Mouse (Mus musculus) hindbrain, postnatal 0 days (tissue): ENCODE data around the gene Grin2a. TPM values are rescaled to one million over a fixed set of nuclear protein-coding genes. Genes with fewer than 3 reads are reported as not detected.

Source experiments
- ATAC-seq: fragments of 200-750 bp; cut with Nextera tagmentation; 2 replicates; pipeline ENCODE4 v1.8.0; 2017; ENCODE audit warnings: mild to moderate bottlenecking, moderate TSS enrichment, moderate library complexity
- DNase-seq: peaks from one replicate; pipeline ENCODE4 v3.0.0-alpha.2; 2015; ENCODE audit warnings: low spot score
- H3K27ac ChIP-seq: fragments of 300-500 bp; sonication (generic); 2 replicates; pipeline ENCODE4 v1.5.1; 2014; ENCODE audit warnings: mild to moderate bottlenecking
- H3K27me3 ChIP-seq: fragments of 300-500 bp; sonication (generic); 2 replicates; pipeline ENCODE4 v1.6.1; 2014; ENCODE audit warnings: low read length, mixed read lengths; ENCODE audit not compliant: insufficient read depth
- H3K36me3 ChIP-seq: fragments of 300-500 bp; sonication (generic); 2 replicates; pipeline ENCODE4 v1.6.1; 2014; ENCODE audit warnings: low read length, mixed read lengths; ENCODE audit not compliant: insufficient read depth
- H3K4me1 ChIP-seq: fragments of 300-500 bp; sonication (generic); 2 replicates; pipeline ENCODE4 v1.6.1; 2014; ENCODE audit warnings: antibody characterized with exemption, low read length, mixed read lengths; ENCODE audit not compliant: insufficient read depth
- H3K4me2 ChIP-seq: fragments of 300-500 bp; sonication (generic); 2 replicates; pipeline ENCODE4 v1.6.1; 2014; ENCODE audit warnings: low read depth, mild to moderate bottlenecking, low read length, moderate library complexity, mixed read lengths
- H3K4me3 ChIP-seq: fragments of 300-500 bp; sonication (generic); 2 replicates; pipeline ENCODE4 v1.5.1; 2014; ENCODE audit warnings: low read length
- H3K9ac ChIP-seq: fragments of 300-500 bp; sonication (generic); replicated peaks from 2 replicates; pipeline ENCODE4 v1.6.1; 2014; ENCODE audit warnings: mild to moderate bottlenecking, low read length, moderate library complexity, mixed read lengths
- H3K9me3 ChIP-seq: fragments of 300-500 bp; sonication (generic); 2 replicates; pipeline ENCODE4 v1.6.1; 2016; ENCODE audit warnings: low read length, mixed read lengths
- CTCF ChIP-seq: IDR thresholded peaks from 2 replicates; pipeline ENCODE4 v1.5.1; 2016; ENCODE audit warnings: antibody characterized with exemption, control low read depth, low read depth
- WGBS: fragments of 180-500 bp; shearing (Covaris S2); extraction: QIAGEN DNeasy Blood & Tissue Kit; methylation state at CpG from one replicate; pipeline ENCODE4 v1.1.7; 2014; 5-methylcytosine and 5-hydroxymethylcytosine counted together
- polyA plus RNA-seq: library from polyadenylated mRNA; unstranded; fragments of >200 nt; fragmentation: Nextera tagmentation; extraction: Ambion mirVana; gene quantifications from 2 replicates; pipeline ENCODE4 v1.2.1, GENCODE M21; 2015
- total RNA-seq: library from RNA; depleted of rRNA; stranded (reverse); fragments of >200 nt; gene quantifications from 2 replicates; pipeline ENCODE4 v1.2.3, GENCODE M21; 2014; rRNA removed

Gene Grin2a
- 17.4 and 21.5 TPM in 2 replicates for total RNA-seq
- polyA plus RNA-seq: 5.5 and 6.8 TPM in 2 replicates

DNA sequence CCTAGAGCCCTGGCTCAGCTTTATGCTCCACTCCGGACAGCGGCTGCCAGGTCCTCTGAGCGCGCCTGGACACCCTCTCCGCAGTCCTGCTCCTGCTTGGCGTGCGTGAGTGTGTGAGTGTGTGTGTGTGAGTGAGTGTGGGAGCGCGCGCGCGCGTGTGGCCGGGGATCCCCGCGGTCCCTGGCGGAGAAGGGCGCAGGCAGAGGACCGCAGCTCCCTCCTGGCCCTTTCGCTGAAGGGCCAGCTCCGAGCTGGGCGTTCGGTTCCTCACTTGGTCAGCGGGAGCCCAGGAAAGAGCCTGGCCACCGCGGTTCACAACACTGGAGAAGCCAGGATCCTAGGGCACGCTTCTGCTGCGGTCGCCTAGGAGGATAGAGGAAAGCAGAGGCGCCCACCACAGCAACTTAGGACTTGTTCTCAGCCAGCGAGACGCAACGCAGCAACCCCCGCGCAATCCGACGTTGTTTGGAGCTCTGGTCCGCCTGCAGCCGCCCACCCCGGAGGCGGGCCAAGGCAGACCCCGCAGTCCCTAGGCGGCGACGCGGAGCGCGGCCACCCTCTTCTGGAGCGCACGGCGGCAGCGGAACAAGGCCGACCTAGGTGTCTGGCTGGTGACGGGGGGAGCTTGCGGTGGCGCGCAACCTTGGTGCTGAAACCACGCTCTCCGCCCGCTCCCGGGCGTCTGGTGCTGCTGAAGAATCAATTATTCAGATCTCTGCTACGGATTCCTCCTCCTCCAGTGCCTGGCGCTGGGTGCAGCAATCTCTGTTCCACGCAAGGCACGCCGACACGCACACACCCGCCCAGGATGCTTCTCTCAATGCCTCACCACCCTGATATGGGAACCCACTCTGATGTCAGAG is at the start of gene Grin2a:
Gene Grin2a (minus strand): TSS at position 610 of the 863 bp plus-strand sequence.
- Histone ChIP-seq H3K27me3 (0 out of 2 replicates have a peak, but pooled peaks cover 3% of the 10 kb centered on the region), H3K4me3 (peak within 1 kb of the TSS; percentile 59), H3K9ac (peak within 1 kb of the TSS; percentile 61), H3K9me3 (no peaks in the 10 kb centered on the region), H3K36me3 (no peaks in the 10 kb centered on the region), H3K27ac (peak within 1 kb of the TSS; percentile 78), H3K4me1 (no peaks in the 10 kb centered on the region), H3K4me2 (peak within 1 kb of the TSS; percentile 87)
- DNase-seq (peak; percentile 61), ATAC-seq (peak; percentile 57)
- TF ChIP-seq CTCF: no peak
- under 1% methylated on average over 68 of the region's 69 CpGs for WGBS

DNA sequence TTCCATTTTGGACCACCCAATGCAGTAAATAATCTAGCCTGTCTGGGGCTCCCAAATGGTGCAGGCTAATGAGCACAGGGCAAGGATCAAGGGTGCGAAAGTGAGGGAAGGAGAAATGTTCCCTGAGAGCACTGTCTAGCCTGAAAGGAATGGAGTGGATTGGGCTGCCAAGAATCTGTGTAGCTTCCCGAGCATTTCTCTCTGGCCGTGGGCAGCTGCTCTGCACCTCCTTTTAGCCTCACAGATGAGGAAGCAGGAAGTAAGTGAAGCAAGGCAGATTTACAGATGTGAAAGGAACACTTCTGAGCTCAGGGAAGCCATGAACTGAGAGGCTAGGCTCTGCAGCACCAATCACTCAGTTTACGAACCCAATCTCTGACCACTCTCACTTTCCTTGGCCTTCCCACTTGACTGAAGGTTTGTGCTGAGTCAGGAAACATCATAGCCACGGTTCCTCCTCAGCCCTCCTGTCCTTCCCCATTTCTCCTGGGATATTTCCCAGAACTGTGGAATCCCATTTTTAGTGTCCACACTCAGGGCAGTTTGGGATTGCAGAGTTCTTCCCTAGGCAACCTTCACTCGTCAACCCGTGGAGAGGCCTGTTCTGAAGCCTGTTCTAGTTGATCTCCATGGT is 40.3 kb upstream of the Grin2a start:
- Histone ChIP-seq H3K9ac (no peak overlapping the region), H3K27me3 (no peaks in the 10 kb centered on the region), H3K4me3 (no peak overlapping the region), H3K27ac (no peak overlapping the region), H3K36me3 (no peaks in the 10 kb centered on the region), H3K9me3 (no peaks in the 10 kb centered on the region), H3K4me2 (no peak overlapping the region), H3K4me1 (no peaks in the 10 kb centered on the region)
- DNase-seq (no peak), ATAC-seq (no peak)
- no peak for TF ChIP-seq CTCF
- 84% methylated on average over 7 of the region's 7 CpGs for WGBS

DNA sequence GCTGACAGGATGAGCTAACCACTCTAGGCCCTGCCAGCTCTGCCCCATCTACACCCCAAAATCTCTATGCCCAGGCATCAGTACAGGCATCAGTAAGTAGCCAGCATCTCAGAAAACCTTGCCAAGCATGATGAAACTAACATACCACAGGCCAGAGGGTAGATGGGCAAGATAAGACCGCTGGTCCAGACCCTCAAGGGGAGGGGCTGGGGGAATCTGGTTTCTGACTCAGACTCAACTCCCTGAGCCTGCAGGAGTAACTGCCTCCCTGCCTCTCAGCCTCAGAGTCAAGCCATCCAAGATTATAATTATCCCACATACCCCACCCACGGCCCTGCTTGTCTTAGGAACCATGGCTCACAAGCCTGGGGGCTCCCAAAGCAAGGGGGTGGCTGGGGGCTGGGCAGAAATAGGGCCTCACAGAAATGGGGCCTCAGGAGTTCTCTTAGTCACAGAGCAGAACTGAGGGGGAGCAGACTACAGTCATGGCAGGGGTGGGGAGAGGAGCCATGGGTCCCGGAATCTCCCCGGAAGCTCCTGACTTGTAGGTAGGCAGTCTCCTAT is 38.1 kb upstream of the Grin2a start:
- Histone ChIP-seq H3K4me1 (no peaks in the 10 kb centered on the region), H3K4me3 (no peak overlapping the region), H3K36me3 (no peaks in the 10 kb centered on the region), H3K27ac (no peak overlapping the region), H3K9me3 (no peaks in the 10 kb centered on the region), H3K9ac (no peak overlapping the region), H3K4me2 (no peak overlapping the region), H3K27me3 (no peaks in the 10 kb centered on the region)
- WGBS: 90% methylated on average over 4 of the region's 4 CpGs
- TF ChIP-seq CTCF: no peak
- no peak for DNase-seq
- no peak for ATAC-seq

DNA sequence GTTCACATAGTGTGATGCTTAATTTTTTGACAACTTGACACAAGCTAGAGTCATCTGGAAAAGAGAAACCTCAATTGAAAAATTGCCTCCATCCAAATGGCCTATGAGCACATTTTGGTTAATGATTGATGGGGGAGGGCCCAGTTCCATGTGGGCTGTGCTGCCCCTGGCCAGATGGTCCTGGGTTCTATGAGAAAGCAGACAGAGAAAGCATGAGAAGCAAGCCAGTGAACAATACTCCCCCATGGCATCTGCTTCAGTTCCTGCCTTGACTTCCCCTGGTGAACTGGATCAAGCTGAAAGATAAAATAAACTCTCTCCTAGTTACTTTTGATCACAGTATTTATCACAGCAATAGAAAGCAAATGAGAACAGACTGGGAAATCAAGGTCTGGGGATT is 36.5 kb upstream of the Grin2a start:
- Histone ChIP-seq H3K27ac (no peak overlapping the region), H3K4me1 (no peaks in the 10 kb centered on the region), H3K36me3 (no peaks in the 10 kb centered on the region), H3K9me3 (no peaks in the 10 kb centered on the region), H3K4me3 (no peak overlapping the region), H3K27me3 (no peaks in the 10 kb centered on the region), H3K4me2 (no peak overlapping the region), H3K9ac (no peak overlapping the region)
- ATAC-seq (no peak), DNase-seq (no peak)
- TF ChIP-seq CTCF: no peak

DNA sequence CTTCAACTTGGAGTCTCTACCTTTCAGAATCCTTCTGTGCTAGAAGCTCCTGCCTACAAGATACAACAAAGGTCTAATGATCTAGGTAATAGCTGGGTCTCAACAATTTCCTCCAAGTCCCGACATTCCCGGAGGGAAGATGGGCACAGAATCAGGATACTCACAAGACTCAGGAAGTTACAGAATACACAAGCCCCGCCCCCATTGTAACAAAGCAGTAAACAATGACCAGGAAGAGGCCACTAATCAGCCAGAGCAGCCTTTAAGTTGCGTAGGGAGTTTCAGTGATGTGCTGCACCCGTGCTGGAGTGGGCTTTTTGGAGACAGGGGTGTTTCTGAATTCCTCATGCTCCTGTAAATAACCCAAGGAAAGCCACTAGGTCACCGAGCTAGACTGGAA is 31.4 kb upstream of the Grin2a start:
- DNase-seq (no peak), ATAC-seq (no peak)
- H3K36me3 ChIP-seq: no peaks in the 10 kb centered on the region
- TF ChIP-seq CTCF: no peak
- no peak overlapping the region for H3K4me2 ChIP-seq
- H3K4me1 ChIP-seq: no peaks in the 10 kb centered on the region
- no peak overlapping the region for H3K4me3 ChIP-seq
- H3K9ac ChIP-seq: no peak overlapping the region
- no peaks in the 10 kb centered on the region for H3K9me3 ChIP-seq
- WGBS: 82% methylated on average over 6 of the region's 6 CpGs
- H3K27ac ChIP-seq: no peak overlapping the region
- H3K27me3 ChIP-seq: no peaks in the 10 kb centered on the region

DNA sequence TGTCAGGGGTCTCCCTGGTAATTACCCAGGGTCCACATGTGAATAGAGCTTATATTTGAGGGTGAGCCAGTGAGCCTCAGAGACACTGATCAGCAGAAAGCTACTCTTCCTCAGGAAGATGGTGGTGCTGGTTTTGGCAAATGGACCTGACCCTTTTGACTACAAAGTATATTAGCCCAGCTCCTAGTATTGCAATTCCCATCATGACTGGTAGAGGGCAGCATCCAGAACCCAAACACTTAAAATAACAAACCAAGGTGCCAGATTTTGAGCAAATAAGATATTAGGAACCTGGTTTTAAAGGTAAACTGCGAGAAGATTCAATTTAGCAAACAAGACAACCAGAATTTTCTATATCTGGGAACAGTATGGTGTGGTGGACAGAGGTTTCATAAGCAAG is 14.4 kb upstream of the Grin2a start:
- Histone ChIP-seq H3K9me3 (no peaks in the 10 kb centered on the region), H3K4me2 (no peak overlapping the region), H3K27me3 (no peaks in the 10 kb centered on the region), H3K4me3 (no peak overlapping the region), H3K4me1 (no peaks in the 10 kb centered on the region), H3K9ac (no peak overlapping the region), H3K36me3 (no peaks in the 10 kb centered on the region), H3K27ac (no peak overlapping the region)
- WGBS: 54% methylated on average over 1 of the region's 1 CpGs
- TF ChIP-seq CTCF: peak; percentile 4; the same call in 1 of the 2 replicates
- DNase-seq (no peak), ATAC-seq (no peak)
